Mouse (Mus musculus) spleen, adult 2 months (tissue): ENCODE data around the gene Mecp2.

Source experiments
- CTCF ChIP-seq: fragments of 200-500 bp; IDR thresholded peaks from 2 replicates; pipeline ENCODE4 v1.5.1; 2011; ENCODE audit warnings: mild to moderate bottlenecking, inconsistent platforms; ENCODE audit not compliant: insufficient read depth, insufficient read length, insufficient replicate concordance; ENCODE audit errors: extremely low read depth
- POLR2A ChIP-seq: fragments of 200-500 bp; IDR thresholded peaks from 2 replicates; pipeline ENCODE4 v1.6.1; 2011; ENCODE audit warnings: low read depth, low read length, inconsistent platforms

- TF ChIP-seq POLR2A (no peak), CTCF (no peak)
Observed at GRCm38 (mm10) chrX:74001024-74001423, 134.1 kb downstream of the Mecp2 start.
